ENCODE assay signal across 11 mouse cellular contexts in genomic region chr13:56774304-56774703, GRCm38 (mm10). TPM values are rescaled to one million over a fixed set of nuclear protein-coding genes. Genes with fewer than 3 reads are reported as not detected.
DNase-seq lines count a peak whose midpoint lies in the region; ATAC-seq and TF ChIP-seq lines count a peak whose summit lies in the region.
"Had no signal": no experiment of that assay in that cellular context is flagged by ENCODE, and none has a peak within 500 bp of the region (broad histone marks: within the 10 kb centered on the region; RNA-seq: fewer than 3 reads in every experiment).

No protein-coding gene starts in this region.

- no peaks in the 10 kb centered on the region for H3K9me3 ChIP-seq in intestine, embryonic 16.5 days (ENCODE audit: control insufficient read depth, low read length)
- H3K9me3 ChIP-seq in intestine, postnatal 0 days (ENCODE audit: control insufficient read depth): no peaks in the 10 kb centered on the region
- H3K9me3 ChIP-seq in forebrain, embryonic 15.5 days: no peaks in the 10 kb centered on the region
- H3K9me3 ChIP-seq in megakaryocyte, embryonic 14.5 days: peaks cover 5% of the 10 kb centered on the region
- H3K9me3 ChIP-seq: limb, embryonic 12.5 days had no signal

- peak; percentile 85 for DNase-seq in retina, postnatal 1 day
- no peak for DNase-seq in adipocyte (ENCODE audit: low spot score)
- DNase-seq in left cerebral cortex, adult 18-20 months (ENCODE audit: low spot score in 2 of 2): no peak
- no peak for DNase-seq in frontal cortex, postnatal 10 days (ENCODE audit: low spot score in 2 of 2)
- DNase-seq: kidney, postnatal 25 days; lung, postnatal 4 days had no signal

- H3K4me1 ChIP-seq in intestine, embryonic 16.5 days (ENCODE audit: control insufficient read depth, insufficient read depth, low read length): no peaks in the 10 kb centered on the region
- no peaks in the 10 kb centered on the region for H3K4me1 ChIP-seq in intestine, postnatal 0 days (replicated peaks; ENCODE audit: control insufficient read depth, insufficient read depth, low read length)
- peaks cover 35% of the 10 kb centered on the region for H3K4me1 ChIP-seq in forebrain, embryonic 15.5 days
- H3K4me1 ChIP-seq in megakaryocyte, embryonic 14.5 days: peaks cover 9% of the 10 kb centered on the region

- no peaks in the 10 kb centered on the region for H3K27me3 ChIP-seq in intestine, embryonic 16.5 days (replicated peaks; ENCODE audit: control insufficient read depth, insufficient read depth, low read length)
- H3K27me3 ChIP-seq in intestine, postnatal 0 days (replicated peaks; ENCODE audit: control insufficient read depth, insufficient read depth, low read length): no peaks in the 10 kb centered on the region
- no peaks in the 10 kb centered on the region for H3K27me3 ChIP-seq in forebrain, embryonic 15.5 days
- peaks cover 23% of the 10 kb centered on the region for H3K27me3 ChIP-seq in megakaryocyte, embryonic 14.5 days (replicated peaks)
- H3K27me3 ChIP-seq: limb, embryonic 12.5 days had no signal

- ATAC-seq in intestine, embryonic 16.5 days: 0 out of 2 replicates have a peak, but pooled peaks have one; percentile 23
- no peak for ATAC-seq in intestine, postnatal 0 days
- ATAC-seq in forebrain, embryonic 15.5 days (replicated peaks): peak; percentile 74

- H3K4me3 ChIP-seq in intestine, embryonic 16.5 days (ENCODE audit: low read length): no peak overlapping the region
- no peak overlapping the region for H3K4me3 ChIP-seq in intestine, postnatal 0 days (ENCODE audit: low read depth, low read length)
- no peak overlapping the region for H3K4me3 ChIP-seq in forebrain, embryonic 15.5 days
- H3K4me3 ChIP-seq in megakaryocyte, embryonic 14.5 days (replicated peaks): peak overlapping the region; percentile 86
- H3K4me3 ChIP-seq: limb, embryonic 12.5 days had no signal

- no peak overlapping the region for H3K4me2 ChIP-seq in intestine, embryonic 16.5 days (ENCODE audit: low read depth, low read length)
- H3K4me2 ChIP-seq in intestine, postnatal 0 days (replicated peaks; ENCODE audit: low read depth): no peak overlapping the region
- peak overlapping the region; percentile 16; the same call in 1 of the 2 replicates for H3K4me2 ChIP-seq in forebrain, embryonic 15.5 days (replicated peaks)
- H3K4me2 ChIP-seq: limb, embryonic 12.5 days had no signal

- 38% methylated on average over 5 of the region's 5 CpGs for WGBS in intestine, embryonic 16.5 days
- 41% methylated on average over 5 of the region's 5 CpGs for WGBS in intestine, postnatal 0 days
- 4% methylated on average over 5 of the region's 5 CpGs for WGBS in forebrain, embryonic 15.5 days

- H3K9ac ChIP-seq in intestine, embryonic 16.5 days (ENCODE audit: low read depth, low read length): no peak overlapping the region
- H3K9ac ChIP-seq in intestine, postnatal 0 days (ENCODE audit: low read depth, low read length): no peak overlapping the region
- no peak overlapping the region for H3K9ac ChIP-seq in forebrain, embryonic 15.5 days (replicated peaks)
- H3K9ac ChIP-seq: limb, embryonic 12.5 days had no signal

- H3K27ac ChIP-seq in intestine, embryonic 16.5 days (ENCODE audit: low read length): no peak overlapping the region
- no peak overlapping the region for H3K27ac ChIP-seq in intestine, postnatal 0 days (ENCODE audit: low read depth, low read length)
- H3K27ac ChIP-seq in forebrain, embryonic 15.5 days (replicated peaks): peak overlapping the region; percentile 78
- H3K27ac ChIP-seq: limb, embryonic 12.5 days had no signal

- no peak for TF ChIP-seq CTCF in intestine, postnatal 0 days (IDR thresholded peaks at IDR 0.05; ENCODE audit: low read depth)

- H3K36me3 ChIP-seq in intestine, embryonic 16.5 days (ENCODE audit: control insufficient read depth, insufficient read depth, low read length): no peaks in the 10 kb centered on the region
- H3K36me3 ChIP-seq in intestine, postnatal 0 days (ENCODE audit: control insufficient read depth, insufficient read depth): no peaks in the 10 kb centered on the region
- H3K36me3 ChIP-seq in forebrain, embryonic 15.5 days: no peaks in the 10 kb centered on the region
- no peaks in the 10 kb centered on the region for H3K36me3 ChIP-seq in megakaryocyte, embryonic 14.5 days (replicated peaks; ENCODE audit: low read length)
- H3K36me3 ChIP-seq: limb, embryonic 12.5 days had no signal

RNA-seq across cellular contexts. Expression of gene Gm45623, which starts 20.7 kb away (rescaled TPM):
- polyA plus RNA-seq in intestine, embryonic 16.5 days (2015; fragmentation: Nextera tagmentation; extraction: Ambion mirVana): 0.27 and 0.43 TPM in 2 replicates
- 0.13 TPM in 1 of 2 replicates, not detected in the other for polyA plus RNA-seq in intestine, postnatal 0 days (2015; fragmentation: Nextera tagmentation; extraction: Ambion mirVana)
- polyA plus RNA-seq in forebrain, embryonic 15.5 days (2015; fragmentation: Nextera tagmentation; extraction: Ambion mirVana): 0.74 and 0.98 TPM in 2 replicates
- not detected in 2 replicates for polyA plus RNA-seq in megakaryocyte, embryonic 14.5 days (2012; ENCODE audit: insufficient read depth, low replicate concordance)
- total RNA-seq in left cerebral cortex, adult 18-20 months (2021): 10 to 100 TPM; 12.6 to 13.5 TPM
- polyA plus RNA-seq: limb, embryonic 12.5 days had no signal
